Mouse (Mus musculus) forebrain, embryonic 11.5 days (tissue): ENCODE results near the gene Olfr1389. TPM values are rescaled to one million over a fixed set of nuclear protein-coding genes. Genes with fewer than 3 reads are reported as not detected.
"Not testable (repeated sequence)": the region's sequence is repeated elsewhere in the genome, so short reads cannot be mapped to it uniquely, and the experiment has no call there.

Experiments
- ATAC-seq: fragments of 200-750 bp; cut with Nextera tagmentation; replicated peaks from 2 replicates; pipeline ENCODE4 v1.8.0; 2017; ENCODE audit warnings: moderate TSS enrichment; ENCODE audit not compliant: low FRiP score
- DNase-seq: peaks from one replicate; pipeline ENCODE4 v3.0.0-alpha.2; 2017; ENCODE audit warnings: low spot score
- H3K27ac ChIP-seq: fragments of 300-500 bp; sonication (generic); 2 replicates; pipeline ENCODE4 v1.5.1; 2014; ENCODE audit warnings: low read depth, low read length
- H3K27me3 ChIP-seq: fragments of 300-500 bp; sonication (generic); 2 replicates; pipeline ENCODE4 v1.6.1; 2014; ENCODE audit warnings: mild to moderate bottlenecking, low read length, mixed read lengths; ENCODE audit not compliant: control insufficient read depth, insufficient read depth
- H3K36me3 ChIP-seq: fragments of 300-500 bp; sonication (generic); 2 replicates; pipeline ENCODE4 v1.6.1; 2014; ENCODE audit warnings: mild to moderate bottlenecking, low read length, moderate library complexity, mixed read lengths; ENCODE audit not compliant: control insufficient read depth, insufficient read depth
- H3K4me1 ChIP-seq: fragments of 300-500 bp; sonication (generic); replicated peaks from 2 replicates; pipeline ENCODE4 v1.6.1; 2014; ENCODE audit warnings: low read length, mixed read lengths; ENCODE audit not compliant: control insufficient read depth, insufficient read depth
- H3K4me2 ChIP-seq: fragments of 300-500 bp; sonication (generic); 2 replicates; pipeline ENCODE4 v1.6.1; 2014; ENCODE audit warnings: low read depth, mild to moderate bottlenecking, low read length, moderate library complexity, mixed read lengths; ENCODE audit not compliant: severe bottlenecking
- H3K4me3 ChIP-seq: fragments of 300-500 bp; sonication (generic); 2 replicates; pipeline ENCODE4 v1.5.1; 2014; ENCODE audit warnings: low read depth, low read length
- H3K9ac ChIP-seq: fragments of 300-500 bp; sonication (generic); 2 replicates; pipeline ENCODE4 v1.6.1; 2014; ENCODE audit warnings: low read length
- H3K9me3 ChIP-seq: fragments of 300-500 bp; sonication (generic); 2 replicates; pipeline ENCODE4 v1.6.1; 2016; ENCODE audit warnings: low read length, mixed read lengths; ENCODE audit not compliant: control insufficient read depth
- WGBS: fragments of 180-500 bp; shearing (Covaris S2); extraction: QIAGEN DNeasy Blood & Tissue Kit; methylation state at CpG from one replicate; pipeline ENCODE4 v1.1.7; 2014; 5-methylcytosine and 5-hydroxymethylcytosine counted together
- polyA plus RNA-seq: library from polyadenylated mRNA; unstranded; fragments of >200 nt; fragmentation: Nextera tagmentation; extraction: Ambion mirVana; gene quantifications from 2 replicates; pipeline ENCODE4 v1.2.1, GENCODE M21; 2014

Gene Olfr1389
- polyA plus RNA-seq, 1 experiment from 2014 or later = not detected

DNA sequence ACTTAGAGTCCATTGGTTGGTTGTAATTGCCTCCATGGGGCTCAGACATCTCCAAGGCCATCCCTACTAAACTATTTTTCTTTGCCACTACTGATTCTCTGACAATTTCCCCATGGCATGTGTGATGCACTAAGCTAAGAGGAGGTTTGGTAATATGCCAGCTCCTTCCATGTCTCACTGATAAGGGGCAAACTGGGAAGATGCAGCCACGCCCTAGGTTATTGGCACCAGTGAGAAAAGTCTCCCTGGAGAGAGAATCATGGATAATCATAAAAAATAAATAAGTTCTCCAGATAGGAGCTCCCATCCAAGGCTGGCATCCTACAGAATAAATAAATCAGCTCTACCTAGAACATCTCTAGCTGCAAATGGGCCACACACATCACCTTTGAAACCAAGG is 32.2 kb downstream of the Olfr1389 start, which contains the start of gene Olfr1387:
Gene Olfr1387 (plus strand): TSS at position 301 of the 400 bp plus-strand sequence.
- H3K4me2 ChIP-seq = no peak within 1 kb of the TSS
- H3K4me3 ChIP-seq = no peak within 1 kb of the TSS
- H3K4me1 ChIP-seq = no peaks in the 10 kb centered on the region
- no peaks in the 10 kb centered on the region for H3K36me3 ChIP-seq
- WGBS = 83% methylated on average over 1 of the region's 1 CpGs
- no peak within 1 kb of the TSS for H3K27ac ChIP-seq
- H3K9ac ChIP-seq = no peak within 1 kb of the TSS
- DNase-seq = no peak
- H3K27me3 ChIP-seq = no peaks in the 10 kb centered on the region
- no peaks in the 10 kb centered on the region for H3K9me3 ChIP-seq
- ATAC-seq = no peak

DNA sequence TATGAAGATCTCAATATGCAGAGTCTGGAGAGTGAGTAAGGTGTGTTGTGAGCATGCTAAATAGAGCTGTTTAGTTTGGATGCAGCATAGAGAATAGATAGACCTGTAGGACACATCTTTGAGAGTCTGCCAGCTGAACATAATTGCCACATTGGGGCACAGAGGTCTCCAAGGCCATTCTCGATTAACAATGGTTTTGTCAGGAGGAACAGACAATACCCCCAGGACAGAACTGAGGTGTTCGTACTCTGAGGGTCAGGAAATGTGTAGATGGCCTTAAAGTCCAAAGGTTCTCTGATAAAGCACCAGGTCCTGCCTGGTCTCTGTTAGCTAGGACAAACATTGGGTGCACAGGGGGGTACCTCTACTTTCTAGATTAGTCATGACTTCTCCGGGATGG is 41.9 kb downstream of the Olfr1389 start, which contains the start of gene Olfr1386:
Gene Olfr1386 (plus strand): TSS at position 301 of the 400 bp plus-strand sequence.
- not testable (repeated sequence) for H3K36me3 ChIP-seq, DNase-seq, H3K9ac ChIP-seq, H3K27me3 ChIP-seq, ATAC-seq, H3K9me3 ChIP-seq, H3K27ac ChIP-seq, H3K4me2 ChIP-seq, H3K4me3 ChIP-seq, H3K4me1 ChIP-seq
- WGBS = 84% methylated on average over 2 of the region's 3 CpGs

Other genes starting within 250 kb of the Olfr1389 start
- 0.16 TPM in 1 of 2 replicates, not detected in the other for gene Btnl9, start 235.9 kb upstream of the Olfr1389 start, polyA plus RNA-seq
- gene Zfp62, start 219.8 kb upstream of the Olfr1389 start, polyA plus RNA-seq = 58.4 and 59.6 TPM in 2 replicates
- gene Mgat1, start 178.9 kb upstream of the Olfr1389 start, polyA plus RNA-seq = 34.6 and 37.2 TPM in 2 replicates
- gene Olfr1393, start 144.8 kb upstream of the Olfr1389 start, polyA plus RNA-seq = not detected in 2 replicates
- gene Olfr1392, start 137.8 kb upstream of the Olfr1389 start, polyA plus RNA-seq = not detected in 2 replicates
- not detected in 2 replicates for gene Olfr10, start 118.3 kb upstream of the Olfr1389 start, polyA plus RNA-seq
- not detected in 2 replicates for gene Olfr1391, start 100.3 kb upstream of the Olfr1389 start, polyA plus RNA-seq
- not detected in 2 replicates for gene Olfr1390, start 87.9 kb upstream of the Olfr1389 start, polyA plus RNA-seq
- 0.17 and 0.20 TPM in 2 replicates for gene Olfr1388, start 13.6 kb downstream of the Olfr1389 start, polyA plus RNA-seq
- not detected in 2 replicates for gene Olfr1387, start 32.3 kb downstream of the Olfr1389 start, polyA plus RNA-seq
- gene Olfr1386, start 42.0 kb downstream of the Olfr1389 start, polyA plus RNA-seq = not detected in 2 replicates
- gene Olfr1385, start 66.0 kb downstream of the Olfr1389 start, polyA plus RNA-seq = not detected in 2 replicates
- not detected in 2 replicates for gene Olfr1384, start 83.7 kb downstream of the Olfr1389 start, polyA plus RNA-seq
- not detected in 2 replicates for gene Olfr1383, start 96.6 kb downstream of the Olfr1389 start, polyA plus RNA-seq
- gene Olfr1382, start 105.2 kb downstream of the Olfr1389 start, polyA plus RNA-seq = not detected in 2 replicates
- not detected in 2 replicates for gene Olfr1381, start 120.4 kb downstream of the Olfr1389 start, polyA plus RNA-seq
- not detected in 2 replicates for gene Olfr1380, start 133.8 kb downstream of the Olfr1389 start, polyA plus RNA-seq
- 4.1 and 4.2 TPM in 2 replicates for gene Flt4, start 186.2 kb downstream of the Olfr1389 start, polyA plus RNA-seq
- gene Scgb3a1, start 240.5 kb downstream of the Olfr1389 start, polyA plus RNA-seq = not detected in 2 replicates